Mouse (Mus musculus): Measurements from ENCODE around the gene Olfr1111.
"Not testable (repeated sequence)": the region's sequence is repeated elsewhere in the genome, so short reads cannot be mapped to it uniquely, and the experiment has no call there.

The Olfr1111 gene

GRCm38 (mm10) chr2:87152524-87152923, at the start of gene Olfr1111:
Gene Olfr1111 (minus strand): TSS chr2:87152624.
- DNase-seq (ENCODE audit: low spot score in 2 of 2), result no peak

DNA sequence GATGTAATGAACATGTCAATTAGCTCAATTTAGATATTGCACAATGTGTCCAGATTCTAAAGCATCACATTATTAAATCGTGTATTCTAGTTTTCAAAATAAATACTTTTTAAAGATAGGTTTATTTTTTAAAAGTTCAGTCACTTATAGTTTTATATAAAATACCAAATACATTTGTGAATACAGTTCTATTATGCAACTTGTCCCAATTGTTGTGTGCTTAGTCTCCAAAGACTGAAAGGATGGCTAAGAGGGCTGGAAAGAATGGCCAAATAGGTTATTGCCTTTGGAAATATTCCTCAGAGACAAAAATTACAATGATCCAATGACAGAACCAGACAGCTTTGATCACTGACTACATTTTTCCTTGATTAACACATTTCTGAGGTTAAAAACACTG, 35.1 kb upstream of the Olfr1111 start, which contains the start of gene Olfr1112:
TSS of gene Olfr1112 (plus strand) at position 301 of the 400 bp plus-strand sequence.
- no peak for DNase-seq (ENCODE audit: low spot score in 2 of 2)

GRCm38 (mm10) chr2:87167731-87168130, 15.3 kb upstream of the Olfr1111 start:
- not testable (repeated sequence) for DNase-seq (ENCODE audit: low spot score in 2 of 2)

DNA sequence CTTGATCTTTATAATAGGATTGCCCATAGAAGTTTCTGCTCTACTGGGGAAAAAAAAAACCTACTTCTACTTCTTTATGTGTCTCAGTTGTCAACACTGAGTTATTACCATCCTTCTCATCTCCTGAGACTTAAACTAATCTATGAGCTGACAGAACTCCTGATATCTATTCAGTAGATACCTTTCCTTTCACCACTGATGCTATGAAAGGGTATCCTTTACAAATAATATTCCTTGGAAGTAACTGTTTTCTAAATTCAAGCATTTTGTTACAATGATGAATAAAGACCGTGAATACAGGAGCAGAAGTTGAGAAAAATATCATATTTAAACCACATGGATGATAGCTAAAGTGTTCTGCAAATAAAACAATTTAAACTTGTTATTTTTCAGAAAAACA, 12.2 kb downstream of the Olfr1111 start, which contains the start of gene Olfr1110:
TSS of gene Olfr1110 (minus strand) at position 101 of the 400 bp plus-strand sequence.
- DNase-seq (ENCODE audit: low spot score in 2 of 2), result no peak

GRCm38 (mm10) chr2:87114467-87114866, 38.0 kb downstream of the Olfr1111 start, which contains the start of gene Olfr259:
Gene Olfr259 (minus strand): TSS chr2:87114567.
- DNase-seq (ENCODE audit: low spot score in 2 of 2), result no peak

All from frontal cortex, postnatal 14 days (tissue).